Mouse (Mus musculus): ENCODE measurements around the gene Sult1e1.

GRCm38 (mm10) chr5:87560145-87560544, 31.2 kb downstream of the Sult1e1 start:
- TF ChIP-seq POLR2A (IDR thresholded peaks at IDR 0.05; ENCODE audit: control insufficient read depth, low read depth, low read length) (no peak), CTCF (IDR thresholded peaks at IDR 0.05; ENCODE audit: control insufficient read depth, insufficient read depth, insufficient replicate concordance, low read depth, low read length) (no peak)

Measured in testis, adult 2 months (tissue).